Mouse (Mus musculus) erythroblast, embryonic 14.5 days (primary cell): ENCODE measurements around the gene Rasgef1b. TPM values are rescaled to one million over a fixed set of nuclear protein-coding genes. Genes with fewer than 3 reads are reported as not detected.
"Not testable (repeated sequence)": the region's sequence is repeated elsewhere in the genome, so short reads cannot be mapped to it uniquely, and the experiment has no call there.

Experiments used
- H3K27me3 ChIP-seq: 2 replicates; pipeline ENCODE4 v1.6.1; 2012; ENCODE audit warnings: inconsistent platforms; ENCODE audit not compliant: control insufficient read depth
- H3K36me3 ChIP-seq: 2 replicates; pipeline ENCODE4 v1.6.1; 2012; ENCODE audit warnings: mild to moderate bottlenecking, inconsistent platforms; ENCODE audit not compliant: control insufficient read depth
- H3K4me1 ChIP-seq: 2 replicates; pipeline ENCODE4 v1.6.1; 2012; ENCODE audit warnings: inconsistent platforms; ENCODE audit not compliant: control insufficient read depth
- H3K4me3 ChIP-seq: replicated peaks from 2 replicates; pipeline ENCODE3; 2012; ENCODE audit warnings: moderate library complexity, mild to moderate bottlenecking, inconsistent platforms
- H3K9me3 ChIP-seq: 2 replicates; pipeline ENCODE4 v1.6.1; 2012; ENCODE audit warnings: low read length, inconsistent platforms, mixed read lengths; ENCODE audit not compliant: control insufficient read depth
- GATA1 ChIP-seq: IDR thresholded peaks from 2 replicates; pipeline ENCODE4 v1.6.1; 2012; ENCODE audit warnings: low read length, inconsistent platforms, mixed read lengths
- TAL1 ChIP-seq: IDR thresholded peaks from 3 replicates; pipeline ENCODE4 v1.6.1; 2012; ENCODE audit warnings: low read length, inconsistent platforms, mixed read lengths
- polyA plus RNA-seq: library from polyadenylated mRNA; stranded (reverse); fragments of >175 nt; gene quantifications from 2 replicates; pipeline ENCODE4 v1.2.3, GENCODE M21; 2012

The Rasgef1b gene
- polyA plus RNA-seq, 1 experiment, result 0.04 TPM

GRCm38 (mm10) chr5:99224571-99225011 is 504.3 kb downstream of the Rasgef1b start:
- Histone ChIP-seq H3K9me3 (no peaks in the 10 kb centered on the region), H3K4me1 (no peaks in the 10 kb centered on the region), H3K4me3 (no peak overlapping the region), H3K27me3 (no peaks in the 10 kb centered on the region), H3K36me3 (peaks cover 7% of the 10 kb centered on the region; the same call in 1 of the 2 replicates)
- TF ChIP-seq GATA1 (no peak), TAL1 (no peak)

DNA sequence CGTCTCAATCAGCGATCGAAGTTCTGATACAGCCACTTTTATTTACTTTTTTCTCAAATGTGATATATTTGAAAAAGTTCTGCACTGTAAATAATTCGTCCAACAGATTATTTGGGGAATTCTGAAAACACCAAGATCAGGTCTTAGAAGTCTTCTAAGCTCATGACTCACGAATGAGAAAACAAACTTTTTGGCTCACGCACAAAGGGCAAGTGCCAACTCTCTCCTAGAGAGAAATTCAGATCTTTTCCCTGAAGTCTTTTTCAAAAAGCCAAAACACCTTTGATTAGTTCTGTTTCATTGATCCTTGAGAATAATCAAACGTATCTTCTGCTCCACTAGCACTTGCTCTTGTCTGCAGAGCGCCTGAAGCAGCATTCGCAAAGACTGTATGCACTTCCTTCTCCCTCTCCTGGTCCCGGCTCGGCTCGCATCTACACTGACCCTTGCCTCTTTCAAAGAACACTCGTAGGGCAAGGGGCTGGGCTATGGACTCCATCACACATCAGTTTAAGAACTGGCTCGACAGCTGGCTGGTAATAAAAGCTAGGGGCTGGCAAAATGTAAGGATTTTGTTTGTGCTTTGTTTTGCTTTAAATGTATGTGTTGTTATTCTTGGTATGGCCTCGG is 504.9 kb downstream of the Rasgef1b start:
- H3K4me1 ChIP-seq, result no peaks in the 10 kb centered on the region
- no peak for TF ChIP-seq GATA1
- no peak for TF ChIP-seq TAL1
- no peaks in the 10 kb centered on the region for H3K27me3 ChIP-seq
- H3K9me3 ChIP-seq, result no peaks in the 10 kb centered on the region
- no peak overlapping the region for H3K4me3 ChIP-seq
- peaks cover 8% of the 10 kb centered on the region; the same call in 1 of the 2 replicates for H3K36me3 ChIP-seq

DNA sequence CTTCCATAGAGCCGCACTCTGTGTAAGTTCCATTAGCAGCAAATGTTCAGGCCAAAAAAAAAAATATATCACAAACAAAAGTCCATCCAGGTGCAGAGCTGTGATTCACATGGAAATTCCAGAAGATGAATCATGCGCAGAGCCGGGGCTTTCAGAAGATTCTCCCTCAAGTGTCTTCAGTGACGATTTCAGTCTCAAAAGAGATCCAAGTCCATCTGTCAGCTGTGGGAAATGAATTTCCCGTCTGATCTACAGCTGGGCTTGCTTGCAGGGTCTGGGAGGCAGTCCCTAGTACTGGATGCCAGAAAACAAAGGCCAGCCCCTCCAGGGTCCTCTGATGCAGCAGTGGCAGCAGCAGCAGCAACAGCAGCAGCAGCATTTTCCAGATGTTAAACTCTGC is 510.5 kb downstream of the Rasgef1b start:
- no peak for TF ChIP-seq TAL1
- TF ChIP-seq GATA1, result no peak
- H3K27me3 ChIP-seq, result no peaks in the 10 kb centered on the region
- H3K36me3 ChIP-seq, result peaks cover 8% of the 10 kb centered on the region; the same call in 1 of the 2 replicates
- H3K4me3 ChIP-seq, result no peak overlapping the region
- no peaks in the 10 kb centered on the region for H3K4me1 ChIP-seq
- H3K9me3 ChIP-seq, result peaks cover 2% of the 10 kb centered on the region

- not testable (repeated sequence) for H3K9me3 ChIP-seq, H3K36me3 ChIP-seq, H3K4me1 ChIP-seq, H3K27me3 ChIP-seq, H3K4me3 ChIP-seq
Measured at GRCm38 (mm10) chr5:99216588-99217152, 512.2 kb downstream of the Rasgef1b start.

DNA sequence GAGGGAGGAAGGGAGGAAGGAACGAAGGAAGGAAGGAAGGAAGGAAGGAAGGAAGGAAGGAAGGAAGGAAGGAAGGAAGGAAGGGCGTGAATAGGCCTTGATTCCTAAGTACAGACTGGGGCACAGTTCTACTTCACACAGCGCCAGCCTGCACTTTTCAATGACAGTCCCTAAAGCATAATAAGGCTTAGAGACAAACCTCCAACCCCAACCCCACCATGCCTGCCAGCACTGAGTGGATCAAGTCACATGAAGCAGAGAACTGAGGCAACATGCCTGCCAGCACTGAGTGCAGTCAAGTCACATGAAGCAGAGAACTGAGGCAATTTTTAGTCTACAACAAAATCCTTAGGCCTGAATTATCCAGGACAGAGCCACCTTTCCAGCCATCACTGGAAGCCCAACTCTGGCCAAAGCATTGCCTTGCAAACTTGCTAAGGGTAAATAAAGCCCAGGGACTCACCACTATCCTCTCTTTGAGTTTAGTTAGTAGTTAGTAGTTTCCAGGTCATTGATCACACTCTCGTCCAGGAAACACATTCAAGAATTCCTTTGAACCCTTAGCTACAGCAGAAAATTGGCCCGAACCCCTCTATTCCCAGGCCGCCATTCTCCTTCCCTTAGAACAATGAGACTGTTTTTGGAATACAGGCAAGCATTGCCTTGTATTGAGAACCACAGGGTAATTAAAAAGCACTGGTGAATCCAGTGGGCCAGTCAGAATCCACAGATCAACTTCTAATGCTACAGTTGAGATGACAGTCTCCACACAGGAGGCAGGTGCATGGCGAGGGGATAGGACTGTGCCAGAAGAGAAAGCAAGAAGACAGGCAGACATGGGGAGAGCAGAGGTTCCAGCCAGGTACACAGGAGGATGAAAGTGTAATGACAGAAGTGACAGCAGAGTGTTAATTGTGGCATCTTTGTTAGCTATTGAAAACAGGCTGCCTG is 513.4 kb downstream of the Rasgef1b start:
- no peaks in the 10 kb centered on the region for H3K27me3 ChIP-seq
- no peak overlapping the region for H3K4me3 ChIP-seq
- peaks cover 3% of the 10 kb centered on the region; the same call in 1 of the 2 replicates for H3K36me3 ChIP-seq
- TF ChIP-seq GATA1, result no peak
- no peak for TF ChIP-seq TAL1
- peaks cover 2% of the 10 kb centered on the region for H3K9me3 ChIP-seq
- no peaks in the 10 kb centered on the region for H3K4me1 ChIP-seq

DNA sequence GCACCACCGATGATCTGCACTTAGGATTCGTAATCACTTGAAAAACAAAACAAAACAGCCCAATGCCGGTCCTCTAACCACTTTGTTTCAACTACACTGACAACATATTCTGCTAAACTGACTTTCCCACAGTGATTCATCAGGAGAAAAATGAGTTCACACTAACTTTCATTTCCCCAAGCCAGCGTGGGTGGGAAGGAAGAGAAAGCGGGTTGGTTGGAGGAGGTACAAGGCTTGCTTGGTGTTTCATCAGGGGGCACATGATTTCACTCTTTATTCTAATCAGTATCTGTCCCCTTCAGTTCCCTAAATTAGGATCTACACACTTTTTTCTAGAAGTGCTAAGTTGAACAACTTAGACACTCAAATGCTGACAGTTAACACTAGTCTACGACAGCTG is 514.5 kb downstream of the Rasgef1b start:
- no peak for TF ChIP-seq GATA1
- no peak for TF ChIP-seq TAL1
- no peaks in the 10 kb centered on the region for H3K4me1 ChIP-seq
- no peak overlapping the region for H3K4me3 ChIP-seq
- H3K27me3 ChIP-seq, result no peaks in the 10 kb centered on the region
- H3K9me3 ChIP-seq, result peaks cover 2% of the 10 kb centered on the region
- H3K36me3 ChIP-seq, result peaks cover 3% of the 10 kb centered on the region; the same call in 1 of the 2 replicates

GRCm38 (mm10) chr5:99213211-99213610 is 515.7 kb downstream of the Rasgef1b start:
- TF ChIP-seq GATA1 (no peak), TAL1 (no peak)
- no peaks in the 10 kb centered on the region; the same call in 1 of the 2 replicates for H3K36me3 ChIP-seq
- no peak overlapping the region for H3K4me3 ChIP-seq
- H3K4me1 ChIP-seq, result no peaks in the 10 kb centered on the region
- H3K27me3 ChIP-seq, result no peaks in the 10 kb centered on the region
- peaks cover 2% of the 10 kb centered on the region for H3K9me3 ChIP-seq

DNA sequence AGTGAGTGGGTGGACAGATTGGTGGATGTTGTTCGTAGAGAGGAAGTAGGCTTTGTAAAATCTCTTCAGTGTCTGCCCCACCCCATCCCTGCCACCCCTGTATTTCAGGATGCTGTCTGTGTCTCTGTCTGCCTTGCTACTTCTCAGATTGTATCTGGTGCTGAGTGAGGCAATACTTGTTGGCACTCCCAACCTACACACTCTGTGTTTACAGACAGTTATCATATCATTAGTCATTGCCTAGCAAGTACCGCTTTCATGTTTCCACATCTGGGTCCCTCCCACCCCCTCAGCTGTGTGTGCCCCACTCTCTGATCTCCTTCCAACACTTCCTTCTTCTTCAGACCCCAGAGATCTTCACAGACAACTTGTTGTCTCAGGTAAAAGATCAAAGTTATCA is 525.4 kb downstream of the Rasgef1b start:
- Histone ChIP-seq H3K4me1 (no peaks in the 10 kb centered on the region), H3K27me3 (no peaks in the 10 kb centered on the region), H3K9me3 (0 out of 2 replicates have a peak, but pooled peaks cover 2% of the 10 kb centered on the region), H3K36me3 (no peaks in the 10 kb centered on the region), H3K4me3 (no peak overlapping the region)
- TF ChIP-seq TAL1 (no peak), GATA1 (no peak)
